Mouse (Mus musculus) limb, embryonic 14.5 days (tissue): ENCODE measurements at regions not wholly inside any gene's neighbourhood (a gene's known extent, or its start where the extent isn't known, plus 50 kb on each side); places are given as distances from the start of the nearest gene placed in this dataset.

Source experiments
- ATAC-seq: fragments of 200-750 bp; cut with Nextera tagmentation; 2 replicates; pipeline ENCODE4 v1.8.0; 2017; ENCODE audit warnings: low read depth, moderate number of reproducible peaks, moderate TSS enrichment; ENCODE audit not compliant: low FRiP score
- DNase-seq: peaks from one replicate; pipeline ENCODE4 v3.0.0-alpha.2; 2015; ENCODE audit warnings: low spot score
- H3K27ac ChIP-seq: fragments of 300-500 bp; sonication (generic); replicated peaks from 2 replicates; pipeline ENCODE4 v1.5.1; 2014; ENCODE audit warnings: low read depth, mild to moderate bottlenecking, low read length, moderate library complexity, mixed read lengths
- H3K27me3 ChIP-seq: fragments of 300-500 bp; sonication (generic); 2 replicates; pipeline ENCODE4 v1.6.1; 2014; ENCODE audit warnings: low read length, mixed read lengths; ENCODE audit not compliant: control insufficient read depth, insufficient read depth
- H3K36me3 ChIP-seq: fragments of 300-500 bp; sonication (generic); 2 replicates; pipeline ENCODE4 v1.6.1; 2014; ENCODE audit warnings: mild to moderate bottlenecking, low read length, moderate library complexity, mixed read lengths; ENCODE audit not compliant: control insufficient read depth, insufficient read depth
- H3K4me1 ChIP-seq: fragments of 300-500 bp; sonication (generic); 2 replicates; pipeline ENCODE4 v1.6.1; 2014; ENCODE audit warnings: antibody characterized with exemption, low read length, mixed read lengths; ENCODE audit not compliant: control insufficient read depth, insufficient read depth
- H3K4me2 ChIP-seq: fragments of 300-500 bp; sonication (generic); replicated peaks from 2 replicates; pipeline ENCODE4 v1.6.1; 2014; ENCODE audit warnings: low read depth, mild to moderate bottlenecking, low read length, moderate library complexity; ENCODE audit not compliant: severe bottlenecking
- H3K4me3 ChIP-seq: fragments of 300-500 bp; sonication (generic); replicated peaks from 2 replicates; pipeline ENCODE4 v1.5.1; 2014; ENCODE audit warnings: low read length
- H3K9ac ChIP-seq: fragments of 300-500 bp; sonication (generic); 2 replicates; pipeline ENCODE4 v1.6.1; 2014; ENCODE audit warnings: mild to moderate bottlenecking, low read depth, low read length, moderate library complexity; ENCODE audit not compliant: severe bottlenecking
- H3K9me3 ChIP-seq: fragments of 300-500 bp; sonication (generic); 2 replicates; pipeline ENCODE4 v1.6.1; 2016; ENCODE audit warnings: low read length; ENCODE audit not compliant: control insufficient read depth
- POLR2A ChIP-seq: fragments of 200-500 bp; IDR thresholded peaks from 2 replicates; pipeline ENCODE4 v1.8.0; 2012; ENCODE audit warnings: inconsistent platforms, mild to moderate bottlenecking, moderate library complexity, borderline replicate concordance; ENCODE audit not compliant: insufficient read depth, insufficient read length; ENCODE audit errors: extremely low read depth
- WGBS: fragments of 180-500 bp; shearing (Covaris S2); extraction: QIAGEN DNeasy Blood & Tissue Kit; methylation state at CpG from one replicate; pipeline ENCODE4 v1.1.7; 2014; 5-methylcytosine and 5-hydroxymethylcytosine counted together

DNA sequence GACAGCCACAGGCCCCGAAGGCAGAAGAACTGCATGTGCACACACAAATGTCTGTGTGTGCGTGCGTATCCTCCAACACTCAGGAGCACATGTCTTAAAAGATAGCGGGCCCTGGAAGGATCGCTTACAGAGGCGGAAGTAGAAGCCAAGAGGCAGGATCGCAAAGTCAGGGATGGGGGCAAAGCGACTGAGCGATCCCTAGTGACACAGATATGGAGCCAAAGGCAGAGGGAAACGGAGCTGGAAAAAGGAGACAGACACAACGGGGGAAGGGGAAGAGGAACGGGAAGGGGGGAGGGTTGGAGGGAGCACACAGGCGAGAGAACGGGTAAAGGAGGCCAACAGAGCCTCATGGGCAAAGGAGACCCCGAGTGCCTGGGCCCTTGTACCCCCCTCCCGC, 129.8 kb upstream of the Lhx5 start:
- no peak for DNase-seq
- Histone ChIP-seq H3K27me3 (peaks cover 51% of the 10 kb centered on the region), H3K4me3 (peak overlapping the region; percentile 28; the same call in 1 of the 2 replicates), H3K27ac (no peak overlapping the region), H3K4me2 (peak overlapping the region; percentile 45), H3K36me3 (no peaks in the 10 kb centered on the region), H3K9ac (no peak overlapping the region), H3K9me3 (no peaks in the 10 kb centered on the region), H3K4me1 (no peaks in the 10 kb centered on the region)
- TF ChIP-seq POLR2A: no peak
- WGBS: 2% methylated on average over 16 of the region's 16 CpGs
- no peak for ATAC-seq

DNA sequence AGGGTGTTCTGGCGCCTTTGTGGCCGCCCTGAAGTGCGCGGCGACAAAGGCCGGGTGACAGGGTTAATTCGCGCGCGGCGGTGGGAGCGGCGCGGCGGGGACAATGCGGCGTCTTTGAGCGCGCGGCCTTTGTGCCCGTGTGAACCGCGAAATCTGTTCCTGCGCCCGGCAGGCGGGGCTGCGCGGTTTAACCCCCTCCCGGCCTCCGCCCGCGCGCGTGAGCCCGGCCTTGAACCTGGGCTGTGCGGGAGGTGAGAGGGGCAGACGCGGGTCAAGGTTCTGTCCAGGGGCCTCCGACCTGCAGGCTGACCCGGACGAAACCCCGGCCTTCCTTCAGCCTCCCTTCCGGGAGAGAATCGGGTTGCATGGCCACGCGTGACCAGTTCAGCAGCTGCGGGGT, 129.2 kb upstream of the Lhx5 start:
- Histone ChIP-seq H3K4me1 (no peaks in the 10 kb centered on the region), H3K4me2 (peak overlapping the region; percentile 45), H3K4me3 (peak overlapping the region; percentile 28), H3K36me3 (no peaks in the 10 kb centered on the region), H3K27me3 (peaks cover 51% of the 10 kb centered on the region), H3K9ac (no peak overlapping the region), H3K27ac (no peak overlapping the region), H3K9me3 (no peaks in the 10 kb centered on the region)
- 2% methylated on average over 47 of the region's 47 CpGs for WGBS
- ATAC-seq: no peak
- DNase-seq: no peak
- no peak for TF ChIP-seq POLR2A

DNA sequence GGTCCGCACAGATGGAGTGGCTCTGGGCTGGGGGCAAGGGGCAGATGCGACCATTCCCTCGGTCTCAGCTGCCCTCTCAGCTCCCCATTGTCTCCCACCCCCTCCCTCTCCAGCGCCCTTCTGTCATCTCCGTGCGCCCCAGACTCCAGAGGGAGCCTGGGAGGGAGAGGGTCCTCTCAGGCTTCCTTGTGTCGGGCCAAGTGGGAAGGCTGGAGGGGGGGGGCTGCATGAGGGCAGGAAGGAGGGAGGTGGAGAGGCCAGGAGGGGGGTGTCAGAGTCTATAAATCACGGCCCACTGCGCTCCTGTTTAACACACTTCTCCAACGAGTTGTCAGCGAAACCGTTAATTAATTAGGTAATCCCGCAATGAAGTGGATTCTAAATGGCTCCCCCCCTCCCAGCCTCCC, 127.2 kb upstream of the Lhx5 start:
- no peak overlapping the region; the same call in 1 of the 2 replicates for H3K4me2 ChIP-seq

DNA sequence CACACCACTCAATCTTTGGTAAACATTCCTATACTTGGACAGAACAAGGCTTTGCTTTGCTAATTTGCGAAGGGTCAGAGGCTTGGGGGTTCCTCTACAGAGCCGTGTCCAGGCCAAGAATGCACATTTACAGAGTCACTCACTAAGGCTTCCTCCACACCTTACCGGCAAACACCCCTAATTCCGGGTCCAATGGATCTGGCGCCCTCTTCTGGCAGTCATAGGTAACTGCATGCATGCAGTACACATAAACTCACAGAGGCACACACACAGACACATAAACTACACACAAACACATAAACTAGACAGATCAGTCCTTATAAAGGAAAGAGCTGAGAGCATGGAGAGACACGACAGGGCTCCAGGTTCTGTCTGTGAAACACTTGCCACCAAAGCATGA, 119.2 kb upstream of the Lhx5 start:
- Histone ChIP-seq H3K27me3 (no peaks in the 10 kb centered on the region), H3K27ac (no peak overlapping the region), H3K4me3 (no peak overlapping the region), H3K9ac (no peak overlapping the region), H3K9me3 (0 out of 2 replicates have a peak, but pooled peaks cover 3% of the 10 kb centered on the region), H3K36me3 (no peaks in the 10 kb centered on the region), H3K4me2 (no peak overlapping the region), H3K4me1 (no peaks in the 10 kb centered on the region)
- no peak for ATAC-seq
- DNase-seq: no peak
- WGBS: 86% methylated on average over 6 of the region's 6 CpGs
- no peak for TF ChIP-seq POLR2A

More for the DNA sequence above, 127.2 kb upstream of the Lhx5 start:
- ATAC-seq: no peak
- H3K27ac ChIP-seq: no peak overlapping the region
- no peak for DNase-seq
- H3K4me1 ChIP-seq: no peaks in the 10 kb centered on the region
- WGBS: 10% methylated on average over 12 of the region's 13 CpGs
- H3K36me3 ChIP-seq: no peaks in the 10 kb centered on the region
- H3K27me3 ChIP-seq: peaks cover 51% of the 10 kb centered on the region
- H3K4me3 ChIP-seq: 0 out of 2 replicates have a peak overlapping the region, but pooled peaks have one; percentile 7
- H3K9me3 ChIP-seq: no peaks in the 10 kb centered on the region
- no peak overlapping the region for H3K9ac ChIP-seq
- TF ChIP-seq POLR2A: no peak

DNA sequence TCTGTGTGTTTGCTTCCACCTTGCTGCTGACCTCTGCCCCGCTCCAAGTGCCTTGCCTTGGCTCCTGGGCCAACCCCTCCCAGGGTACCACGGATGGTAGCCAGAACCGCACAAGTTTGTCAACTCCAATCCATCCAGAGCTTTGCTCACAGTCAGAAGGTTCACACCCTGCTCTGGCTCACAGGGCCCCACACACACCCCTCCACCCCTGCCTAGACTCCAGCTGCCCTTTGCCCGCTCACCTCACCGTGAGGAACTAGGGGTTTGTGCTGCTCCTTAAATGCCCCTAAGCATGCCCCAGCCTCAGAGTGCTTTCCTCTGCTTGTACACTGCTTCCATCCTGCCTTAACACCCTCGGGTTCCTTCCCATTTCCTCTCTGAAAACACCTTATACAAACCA, 117.5 kb upstream of the Lhx5 start:
- WGBS: 77% methylated on average over 6 of the region's 6 CpGs
- no peak overlapping the region for H3K27ac ChIP-seq
- DNase-seq (no peak), ATAC-seq (no peak)
- no peaks in the 10 kb centered on the region for H3K36me3 ChIP-seq
- no peak overlapping the region for H3K4me2 ChIP-seq
- H3K27me3 ChIP-seq: no peaks in the 10 kb centered on the region
- 0 out of 2 replicates have a peak, but pooled peaks cover 3% of the 10 kb centered on the region for H3K9me3 ChIP-seq
- no peaks in the 10 kb centered on the region for H3K4me1 ChIP-seq
- no peak overlapping the region for H3K9ac ChIP-seq
- TF ChIP-seq POLR2A: no peak
- no peak overlapping the region for H3K4me3 ChIP-seq

DNA sequence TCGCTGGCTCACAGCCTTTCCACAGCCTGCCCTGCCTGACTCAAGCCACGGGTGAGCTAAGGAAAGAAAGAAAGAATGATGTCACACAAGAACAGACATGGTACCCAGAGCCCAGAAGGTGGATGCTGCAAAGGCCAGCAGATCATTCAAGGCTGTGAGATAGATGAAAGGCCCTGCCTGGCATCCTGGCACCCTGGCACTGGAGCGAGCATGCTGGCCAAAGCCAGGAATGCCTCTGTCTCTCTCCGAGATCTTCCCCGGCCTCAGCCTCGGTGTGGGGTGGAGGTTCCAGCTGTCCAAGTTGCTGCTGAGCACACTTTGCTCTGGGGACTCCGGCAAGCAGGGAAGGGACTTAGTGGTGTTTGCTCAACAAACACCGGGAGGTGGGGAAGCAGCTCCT, 116.4 kb upstream of the Lhx5 start:
- 64% methylated on average over 8 of the region's 8 CpGs for WGBS

More for the DNA sequence above, 116.4 kb upstream of the Lhx5 start:
- Histone ChIP-seq H3K4me2 (no peak overlapping the region), H3K9me3 (0 out of 2 replicates have a peak, but pooled peaks cover 3% of the 10 kb centered on the region), H3K27me3 (no peaks in the 10 kb centered on the region), H3K9ac (no peak overlapping the region), H3K4me1 (no peaks in the 10 kb centered on the region), H3K27ac (no peak overlapping the region), H3K4me3 (no peak overlapping the region), H3K36me3 (no peaks in the 10 kb centered on the region)
- ATAC-seq: no peak
- TF ChIP-seq POLR2A: no peak
- DNase-seq: no peak
